Mouse (Mus musculus): ENCODE data around the gene Radil. TPM values are rescaled to one million over a fixed set of nuclear protein-coding genes. Genes with fewer than 3 reads are reported as not detected.

The Radil gene
- total RNA-seq, 2 experiments from 2014 or later, result 19.9 to 20.9 TPM

DNA sequence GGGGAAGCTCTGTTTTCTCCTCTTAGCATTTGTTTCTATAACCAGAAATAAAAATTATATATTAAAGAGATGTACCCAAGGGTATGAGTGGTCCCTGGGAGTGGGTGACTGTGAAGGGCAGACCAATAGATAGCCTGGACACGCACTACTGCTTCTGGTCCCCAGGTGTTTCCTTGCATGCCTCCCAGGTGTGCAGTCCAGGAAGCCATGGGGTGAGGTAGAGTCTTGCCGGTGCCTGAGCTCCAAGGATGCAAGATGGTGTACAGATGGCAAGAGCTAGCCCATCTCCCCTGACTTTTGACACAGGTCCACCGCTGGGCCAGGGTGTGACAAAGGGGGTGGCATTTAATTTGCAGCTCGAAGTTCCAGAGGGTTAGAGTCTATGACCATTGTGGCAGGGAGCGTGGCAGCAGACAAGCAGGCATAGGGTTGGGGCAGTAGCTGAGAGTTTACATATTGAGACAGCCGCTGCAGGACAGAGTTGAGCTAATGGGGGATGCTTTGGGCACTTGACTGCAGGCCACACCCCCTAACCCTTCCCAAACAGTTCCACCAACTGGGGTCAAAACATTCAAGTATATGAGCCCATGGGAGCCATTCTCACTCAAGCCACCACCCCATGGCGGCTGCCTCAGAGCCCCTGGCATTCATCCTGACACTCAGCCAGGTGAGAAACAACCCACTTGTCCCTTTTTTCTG is 88.8 kb downstream of the Radil start:
- intact Hi-C loops (cut with DNase I), result no loop called here
- DNase-seq (ENCODE audit: extremely low spot score in 1 of 2, low spot score in 2 of 2), result no peak

DNA sequence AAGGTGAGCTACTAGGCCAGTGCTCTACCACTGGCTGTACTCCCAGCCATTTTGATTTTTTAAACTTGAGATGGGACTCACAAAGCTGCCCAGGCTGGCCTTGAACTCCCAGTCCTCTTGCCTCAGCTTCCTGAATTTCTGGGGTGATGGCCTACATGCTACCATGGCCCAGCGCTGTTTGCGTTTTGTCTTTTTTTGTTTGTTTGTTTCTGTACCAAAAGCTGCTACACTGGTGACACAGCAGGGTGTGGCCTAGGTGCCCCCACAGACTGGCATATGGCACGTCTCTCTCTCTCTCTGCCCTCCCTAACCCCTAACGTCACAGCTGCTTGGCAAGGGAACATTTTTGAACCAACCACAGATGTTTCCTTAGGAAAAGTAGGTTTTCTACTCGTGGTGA is 91.1 kb downstream of the Radil start:
- no peak for DNase-seq (ENCODE audit: extremely low spot score in 1 of 2, low spot score in 2 of 2)
- intact Hi-C loops (cut with DNase I), result loop anchor here (10.0 kb wide), 1 partner anchor 1615 kb away; no protein-coding TSS in a partner anchor

DNA sequence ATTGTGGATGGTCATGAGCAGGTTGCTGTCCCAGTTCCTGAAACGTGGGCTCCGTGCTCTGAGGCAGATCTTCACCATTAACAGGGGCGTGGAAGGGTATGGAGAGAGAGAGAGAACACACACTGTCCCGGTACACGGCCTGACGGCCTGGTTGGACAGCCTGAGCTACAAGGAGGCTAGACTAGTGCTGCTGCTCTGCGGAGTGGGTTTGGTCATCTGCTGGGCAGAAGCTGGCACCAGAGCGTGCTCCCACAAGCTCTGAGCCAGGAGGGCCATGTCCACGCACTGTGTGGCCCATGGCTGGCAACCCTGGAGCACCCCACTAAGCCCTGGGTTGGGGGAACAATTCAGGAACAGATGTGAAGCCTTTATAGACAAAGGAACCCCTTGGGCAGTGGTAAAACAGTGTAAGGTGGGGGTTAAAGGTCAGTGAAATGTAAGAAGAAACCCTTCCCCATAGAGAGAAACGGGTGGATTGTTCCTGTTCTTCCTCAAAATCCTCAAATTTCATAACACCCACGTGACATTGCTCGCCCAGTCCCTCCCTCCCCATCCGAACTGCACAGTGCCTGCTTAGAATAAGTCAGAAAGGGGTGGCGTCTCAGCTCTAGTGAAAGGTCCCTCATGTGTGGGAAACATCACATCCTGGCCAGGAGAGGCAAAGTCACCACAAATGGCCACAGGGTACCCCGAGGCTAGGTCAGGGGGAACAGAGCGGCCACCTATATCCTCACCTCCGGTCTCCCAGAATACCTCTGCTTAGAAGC is 91.9 kb downstream of the Radil start:
- DNase-seq (ENCODE audit: extremely low spot score in 1 of 2, low spot score in 2 of 2), result no peak
- intact Hi-C loops (cut with DNase I), result loop anchor here (10.0 kb wide), 1 partner anchor 1614 kb away; no protein-coding TSS in a partner anchor

DNA sequence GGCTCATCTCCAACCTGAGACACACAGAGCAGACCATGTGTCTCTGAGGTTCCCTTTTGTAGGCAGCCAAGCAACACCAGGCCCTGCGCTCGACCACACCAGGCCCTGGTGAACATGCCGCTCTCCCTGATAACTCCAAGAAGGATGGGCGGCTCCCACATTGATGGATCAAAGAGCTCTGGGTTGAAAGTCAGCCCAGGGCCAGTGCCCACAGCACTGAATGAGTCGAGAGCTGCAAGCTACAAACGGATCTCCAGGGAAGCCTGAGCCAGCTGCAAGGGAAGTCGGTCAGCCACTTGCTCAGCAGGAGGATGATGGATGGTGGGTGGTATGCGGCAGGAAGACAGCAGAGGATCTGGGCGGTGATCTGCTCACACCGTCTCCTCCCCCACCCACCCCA is 93.6 kb downstream of the Radil start:
- peak in 1 of 2 experiments; percentile 75 for DNase-seq (ENCODE audit: extremely low spot score in 1 of 2, low spot score in 2 of 2)
- intact Hi-C loops (cut with DNase I), result loop anchor here (10.0 kb wide), 1 partner anchor 1613 kb away; no protein-coding TSS in a partner anchor

DNA sequence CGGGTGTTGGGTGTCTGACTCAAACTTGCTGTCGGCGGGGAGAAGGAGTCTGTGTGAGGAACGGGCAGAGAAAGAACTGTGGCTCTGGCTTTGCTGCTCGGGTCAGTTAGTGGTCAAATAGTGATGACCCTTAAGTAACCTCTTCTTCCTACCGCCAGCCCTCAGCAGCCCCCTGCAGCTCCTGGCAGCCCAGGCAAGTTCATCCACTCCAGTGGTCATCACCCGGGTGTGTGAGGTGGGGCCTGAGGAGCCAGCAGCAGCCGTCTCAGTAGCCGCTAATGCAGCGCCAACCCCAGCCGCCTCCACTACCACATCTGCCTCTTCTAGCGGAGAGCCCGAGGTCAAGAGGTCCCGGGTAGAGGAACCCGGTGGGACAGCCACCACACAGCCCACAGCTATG is 94.6 kb downstream of the Radil start:
- intact Hi-C loops (cut with DNase I), result loop anchor here (10.0 kb wide), 1 partner anchor 1612 kb away; no protein-coding TSS in a partner anchor
- no peak for DNase-seq (ENCODE audit: extremely low spot score in 1 of 2, low spot score in 2 of 2)

DNA sequence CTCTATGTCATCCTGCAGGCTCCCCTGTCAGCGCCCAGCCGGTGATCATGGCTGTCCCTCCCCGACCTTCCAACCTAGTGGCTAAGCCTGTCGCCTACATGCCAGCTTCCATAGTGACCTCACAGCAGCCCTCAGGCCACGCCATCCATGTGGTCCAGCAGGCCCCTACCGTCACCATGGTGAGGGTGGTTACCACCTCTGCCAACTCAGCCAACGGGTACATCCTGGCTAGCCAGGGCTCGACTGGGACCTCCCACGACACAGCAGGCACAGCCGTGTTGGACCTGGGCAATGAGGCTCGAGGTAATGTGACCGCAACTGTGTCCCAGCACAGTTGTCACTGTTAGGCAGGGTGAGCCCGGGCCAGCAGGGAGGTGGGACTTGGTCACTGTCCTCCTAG is 97.2 kb downstream of the Radil start:
- intact Hi-C loops (cut with DNase I), result loop anchor here (10.0 kb wide), 1 partner anchor 1609 kb away; no protein-coding TSS in a partner anchor

DNA sequence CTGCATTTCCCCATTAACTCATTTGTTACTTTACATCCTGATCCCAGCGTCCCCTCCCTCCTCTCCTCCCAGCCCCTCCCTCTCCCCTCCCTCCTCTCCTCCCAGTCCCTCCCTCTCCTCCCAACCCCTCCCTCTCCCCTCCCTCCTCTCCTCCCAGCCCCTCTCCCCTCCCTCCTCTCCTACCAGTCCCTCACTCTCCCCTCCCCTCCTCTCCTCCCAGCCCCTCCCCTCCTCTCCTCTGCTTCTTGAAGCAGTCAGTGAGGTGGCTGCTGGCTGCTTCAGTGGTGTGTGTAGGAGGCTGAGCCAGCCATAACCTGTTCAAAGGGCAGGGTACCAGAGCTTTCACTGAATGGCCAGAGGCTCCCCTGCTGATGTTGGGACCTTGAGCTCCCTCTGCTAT is 99.1 kb downstream of the Radil start:
- DNase-seq (ENCODE audit: extremely low spot score in 1 of 2, low spot score in 2 of 2), result no peak
- intact Hi-C loops (cut with DNase I), result loop anchor here (10.0 kb wide), 1 partner anchor 1607 kb away; no protein-coding TSS in a partner anchor

More for the DNA sequence above, 97.2 kb downstream of the Radil start:
- DNase-seq (ENCODE audit: extremely low spot score in 1 of 2, low spot score in 2 of 2), result no peak

DNA sequence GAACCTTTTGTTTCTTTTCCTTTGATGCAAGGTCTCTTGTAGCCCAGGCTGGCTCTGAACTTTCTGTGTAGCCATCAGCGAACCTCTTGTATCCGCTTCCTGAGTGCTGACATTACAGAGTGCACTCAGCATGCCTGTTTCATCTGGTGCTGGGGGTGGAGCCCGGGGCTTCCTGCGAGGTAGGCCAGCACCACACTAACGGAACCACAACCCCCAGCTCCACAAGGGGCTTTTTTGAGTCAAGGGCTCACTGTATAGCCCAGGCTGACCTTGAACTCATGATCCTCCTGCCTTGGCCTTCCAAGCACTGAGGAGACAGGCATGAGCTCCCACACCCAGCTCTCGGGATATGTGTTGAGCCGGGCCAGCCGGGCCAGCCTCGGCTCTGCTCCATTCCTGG is 100.1 kb downstream of the Radil start:
- no peak for DNase-seq (ENCODE audit: extremely low spot score in 1 of 2, low spot score in 2 of 2)
- intact Hi-C loops (cut with DNase I), result loop anchor here (10.0 kb wide), 1 partner anchor 1606 kb away; no protein-coding TSS in a partner anchor

DNA sequence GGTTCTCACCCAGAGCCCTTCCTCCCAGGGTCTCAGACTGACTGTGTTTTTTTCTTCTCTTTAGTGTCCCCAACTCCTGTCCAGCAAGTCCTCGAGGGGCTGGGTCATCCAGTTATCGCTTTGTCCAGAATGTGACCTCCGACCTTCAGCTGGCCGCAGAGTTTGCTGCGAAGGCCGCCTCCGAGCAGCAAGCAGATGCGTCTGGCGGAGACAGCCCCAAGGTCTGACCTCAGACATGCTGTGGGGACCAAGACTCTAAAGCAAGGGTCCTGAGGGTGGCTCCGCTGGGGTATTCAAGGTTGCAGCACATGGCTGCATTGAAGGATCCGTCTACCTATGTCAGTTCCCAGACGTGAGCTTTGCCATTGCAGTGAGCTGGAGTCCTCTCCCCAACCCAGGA is 102.3 kb downstream of the Radil start:
- intact Hi-C loops (cut with DNase I), result loop anchor here (2.0 to 5.0 kb wide), 2 partner anchors 46 to 82 kb away; partner anchors contain the start of gene Foxk1

DNA sequence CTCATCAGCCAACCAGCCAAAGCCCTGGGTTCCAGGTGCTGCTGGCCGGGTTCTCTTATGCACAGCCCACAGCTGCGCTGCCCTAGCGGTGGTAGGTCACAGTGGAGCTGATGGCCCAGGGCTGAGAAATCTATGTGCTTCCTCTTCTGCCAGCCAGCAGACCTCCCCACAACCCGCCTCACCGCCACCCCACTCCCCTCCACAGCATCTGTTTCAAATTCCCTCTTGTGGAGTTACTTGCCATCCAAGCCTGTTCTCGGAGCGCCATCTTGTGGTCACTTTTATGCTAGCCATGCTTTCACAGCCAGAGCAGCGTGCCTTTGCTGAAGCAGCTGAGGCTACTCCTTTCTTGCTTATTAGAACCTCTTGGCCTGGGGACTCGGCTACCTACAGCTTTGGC is 102.8 kb downstream of the Radil start:
- intact Hi-C loops (cut with DNase I), result loop anchor here (2.0 to 5.0 kb wide), 2 partner anchors 46 to 81 kb away; partner anchors contain the start of gene Foxk1
- DNase-seq (ENCODE audit: extremely low spot score in 1 of 2, low spot score in 2 of 2), result peak; percentile 90 to 91

More for the DNA sequence above, 102.3 kb downstream of the Radil start:
- DNase-seq (ENCODE audit: extremely low spot score in 1 of 2, low spot score in 2 of 2), result no peak

DNA sequence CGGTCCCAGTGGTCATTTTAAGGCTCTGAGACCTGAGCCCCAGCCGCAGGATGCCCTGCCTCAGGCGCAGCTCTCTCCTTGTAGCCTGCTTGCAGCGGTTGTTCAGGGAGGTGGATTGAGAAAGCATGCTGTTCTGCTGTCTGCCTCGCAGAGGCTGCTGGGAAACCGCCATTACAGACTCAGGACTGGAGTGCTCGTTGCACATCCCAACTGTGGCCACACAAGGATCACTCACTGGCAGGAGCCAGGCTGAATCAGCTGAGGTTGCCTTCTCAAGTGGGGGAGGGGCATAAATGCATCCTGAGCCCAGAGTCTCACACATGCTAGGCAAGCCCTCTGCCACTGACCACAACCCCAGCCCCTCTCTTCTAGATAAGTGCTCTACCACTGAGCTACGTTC is 105.2 kb downstream of the Radil start:
- intact Hi-C loops (cut with DNase I), result loop anchor here (5.0 kb wide), 1 partner anchor 43 kb away; the partner anchor contains the start of gene Foxk1
- no peak for DNase-seq (ENCODE audit: extremely low spot score in 1 of 2, low spot score in 2 of 2)

DNA sequence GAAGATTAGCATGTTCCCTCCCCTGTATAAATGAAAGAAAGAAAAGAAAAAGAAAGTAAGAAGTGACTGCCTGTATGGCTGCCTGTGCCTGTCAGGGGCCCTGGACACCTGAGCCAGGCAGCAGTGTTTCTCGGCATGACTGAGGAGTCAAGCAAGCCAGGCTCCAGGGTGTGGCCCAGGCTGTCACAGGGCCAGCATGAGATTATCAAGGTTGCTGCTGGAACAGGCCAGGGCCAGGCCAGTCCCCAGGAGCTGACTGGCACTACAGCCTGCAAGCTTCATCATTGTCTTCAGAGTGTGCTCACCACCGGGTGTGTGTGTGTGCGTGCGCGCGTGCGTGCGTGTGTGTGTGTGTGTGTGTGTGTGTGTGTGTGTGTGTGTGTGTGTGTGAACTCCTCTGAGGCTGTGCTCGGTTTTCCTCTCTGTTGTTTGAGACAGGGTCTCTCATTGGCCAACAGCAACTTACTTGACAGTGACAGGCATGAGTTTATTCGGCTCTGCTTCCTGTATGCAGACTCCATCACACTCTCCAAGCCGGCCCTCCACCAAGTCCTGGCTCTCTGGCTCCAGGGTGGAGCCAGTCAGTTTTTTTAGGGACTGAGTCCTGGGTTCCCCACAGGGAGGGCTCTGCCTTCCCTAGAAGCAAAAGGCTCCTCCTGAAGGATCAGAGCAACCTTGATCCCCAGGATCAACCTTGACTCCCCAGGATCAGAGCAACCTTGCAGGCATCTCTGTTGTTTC is 105.9 kb downstream of the Radil start:
- DNase-seq (ENCODE audit: extremely low spot score in 1 of 2, low spot score in 2 of 2), result no peak
- intact Hi-C loops (cut with DNase I), result loop anchor here (5.0 kb wide), 1 partner anchor 43 kb away; the partner anchor contains the start of gene Foxk1

DNA sequence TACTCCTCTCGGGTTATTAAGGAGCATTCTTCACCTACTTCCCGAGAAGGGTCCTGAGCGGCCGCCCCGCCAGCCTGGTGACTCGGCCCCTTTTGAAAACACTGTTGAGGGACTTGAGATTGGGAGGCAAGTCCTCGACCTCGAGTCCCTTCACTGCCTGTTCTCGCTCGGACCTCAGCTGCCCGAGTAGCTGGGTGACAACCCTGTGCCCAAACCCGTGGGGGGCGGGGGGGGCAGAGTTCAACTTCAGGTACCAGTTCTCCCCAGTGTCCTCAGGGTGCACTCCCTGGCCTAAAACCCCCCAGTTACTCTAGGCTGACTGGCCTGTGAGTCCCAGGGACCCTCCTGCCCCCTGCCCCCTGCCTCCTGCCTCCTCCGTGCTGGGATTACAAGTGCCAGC is 106.9 kb downstream of the Radil start:
- no peak for DNase-seq (ENCODE audit: extremely low spot score in 1 of 2, low spot score in 2 of 2)
- intact Hi-C loops (cut with DNase I), result no loop called here

DNA sequence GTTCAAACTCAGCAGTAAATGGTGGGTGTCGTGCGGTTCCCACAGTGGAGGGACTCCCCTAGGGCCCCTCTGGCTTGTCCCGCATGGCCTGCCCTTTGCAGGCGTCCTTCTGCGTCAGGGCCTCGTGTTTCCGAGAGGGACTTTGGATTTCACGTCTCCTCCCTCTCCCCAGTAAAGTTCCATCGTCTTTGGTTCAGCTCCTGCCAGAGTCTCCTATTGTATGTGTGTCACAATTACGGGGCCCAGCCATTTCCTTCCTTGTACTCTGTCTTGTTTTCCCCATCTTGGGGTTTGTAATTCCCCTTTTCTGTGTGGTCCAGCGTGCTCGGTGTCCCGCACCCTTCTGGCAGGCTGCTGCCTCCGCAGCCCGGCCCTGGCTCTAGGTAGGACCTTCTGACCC is 107.4 kb downstream of the Radil start:
- DNase-seq (ENCODE audit: extremely low spot score in 1 of 2, low spot score in 2 of 2), result no peak
- intact Hi-C loops (cut with DNase I), result no loop called here

DNA sequence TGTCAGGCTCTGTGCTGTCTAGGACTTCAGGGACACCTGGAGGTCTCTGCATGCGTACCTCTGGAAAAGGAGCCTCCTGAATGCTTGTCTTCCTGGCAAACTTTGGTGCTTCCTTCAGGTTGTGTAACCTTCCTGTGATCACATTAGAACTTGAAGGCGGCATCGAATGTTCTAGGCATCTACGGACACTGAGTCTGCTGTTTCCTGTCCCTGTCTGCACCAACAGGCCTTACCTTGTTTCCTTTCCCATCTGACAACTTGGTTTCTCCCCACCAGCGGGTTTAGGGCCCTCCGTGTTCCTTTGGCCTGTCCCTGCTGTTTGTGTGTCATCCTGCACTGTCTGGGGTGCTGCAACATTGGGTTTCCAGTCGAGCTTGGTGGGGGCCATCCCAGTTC is 108.9 kb downstream of the Radil start:
- DNase-seq (ENCODE audit: extremely low spot score in 1 of 2, low spot score in 2 of 2), result no peak
- intact Hi-C loops (cut with DNase I), result no loop called here

DNA sequence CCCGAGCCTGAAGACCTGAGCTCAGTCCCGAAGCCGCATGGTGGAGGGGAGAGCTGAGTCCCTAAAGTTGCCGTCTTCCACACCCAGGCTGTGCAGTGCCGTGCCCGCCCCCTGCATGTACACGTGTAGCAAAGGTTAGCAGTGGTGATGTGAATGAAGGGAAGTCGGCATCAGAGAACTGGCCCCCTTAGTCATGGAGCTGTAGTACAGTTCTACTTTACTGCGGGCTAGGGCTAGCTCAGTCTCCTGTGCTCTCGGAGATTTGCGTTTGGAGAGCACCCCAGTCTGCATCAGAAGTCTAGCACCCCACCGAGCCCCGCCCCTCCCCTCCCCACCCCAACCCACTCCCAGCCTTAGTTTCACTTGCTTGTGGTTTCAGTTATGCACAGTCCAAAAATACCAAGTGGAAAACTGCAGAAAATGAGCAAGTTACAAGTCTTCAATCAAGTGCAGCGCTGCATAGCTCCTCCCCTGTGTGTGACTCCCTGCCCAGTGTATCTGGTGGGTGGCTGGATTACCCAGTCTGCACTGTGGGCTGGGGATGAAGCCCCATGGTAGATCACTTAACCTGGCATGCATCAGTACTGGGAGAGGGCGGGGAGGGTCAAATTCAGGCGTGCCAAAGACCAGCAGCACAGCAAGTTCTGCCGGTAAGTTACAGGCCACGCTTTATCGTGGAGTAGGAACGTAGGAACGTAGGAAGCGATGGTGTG is 109.4 kb downstream of the Radil start:
- intact Hi-C loops (cut with DNase I), result no loop called here
- DNase-seq (ENCODE audit: extremely low spot score in 1 of 2, low spot score in 2 of 2), result no peak

DNA sequence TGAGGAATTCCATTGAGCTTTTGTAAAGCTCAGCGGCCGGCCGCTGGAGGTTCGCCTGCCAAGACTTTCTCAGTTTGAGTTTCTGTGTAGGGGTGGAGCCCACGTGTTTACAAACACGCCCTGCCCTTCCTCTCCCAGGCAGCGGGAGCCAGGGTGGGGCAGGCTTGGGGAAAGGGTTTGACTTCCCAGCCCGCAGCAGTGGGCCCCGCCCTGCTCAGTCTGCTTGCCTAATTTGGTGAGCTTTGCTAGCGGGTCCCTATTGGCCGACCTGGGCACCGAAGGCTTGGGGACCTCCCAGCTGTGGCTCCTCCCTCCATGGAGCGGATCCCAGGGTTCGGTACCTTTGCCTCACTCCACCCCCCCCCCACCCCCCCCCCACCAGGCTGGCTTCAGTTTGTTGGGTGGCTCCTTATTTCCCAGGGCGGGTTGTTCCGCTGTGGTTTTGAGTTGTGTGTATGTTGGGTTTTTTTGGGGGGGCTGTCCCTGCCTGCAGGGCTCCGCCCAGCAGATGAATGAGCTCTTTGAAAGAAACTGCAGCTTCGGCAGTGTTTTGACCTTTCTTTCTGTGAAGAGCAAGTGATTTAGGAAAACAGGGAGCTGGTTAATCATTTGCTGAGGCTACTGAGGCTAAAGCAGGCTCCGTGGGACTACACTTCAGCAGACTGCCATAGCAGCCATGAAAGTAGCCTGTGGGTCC is 110.3 kb downstream of the Radil start:
- intact Hi-C loops (cut with DNase I), result no loop called here
- peak in 1 of 2 experiments; percentile 96 for DNase-seq (ENCODE audit: extremely low spot score in 1 of 2, low spot score in 2 of 2)
